Mouse (Mus musculus) heart, postnatal 14 days (tissue): ENCODE results near the gene Gm45618. TPM values are rescaled to one million over a fixed set of nuclear protein-coding genes. Genes with fewer than 3 reads are reported as not detected.
A peak's percentile ranks its signal among the peaks of the same experiment; 100 is the strongest.
"Not testable (repeated sequence)": the region's sequence is repeated elsewhere in the genome, so short reads cannot be mapped to it uniquely, and the experiment has no call there.

Experiments
- DNase-seq, 2 experiments: peaks; one replicate each; pipeline ENCODE4 v3.0.0; 2021 to 2022
- intact Hi-C: fragments of 180-260 bp; cut with DNase I; formaldehyde crosslinking; loops from one replicate; pipeline ENCODE4 v1.15.1; 2025
- long read RNA-seq, 2 experiments: library from polyadenylated mRNA; stranded (forward); transcript quantifications; one replicate each; pipeline ENCODE4 v2.0.0; 2021
- total RNA-seq, 2 experiments: library from RNA; stranded (reverse); gene quantifications; 2 replicates each; pipeline ENCODE4 v1.2.3; 2021

Gm45618 gene
- total RNA-seq: not detected
- long read RNA-seq, experiment 1: 0 reads
- long read RNA-seq, experiment 2: 0 reads

DNA sequence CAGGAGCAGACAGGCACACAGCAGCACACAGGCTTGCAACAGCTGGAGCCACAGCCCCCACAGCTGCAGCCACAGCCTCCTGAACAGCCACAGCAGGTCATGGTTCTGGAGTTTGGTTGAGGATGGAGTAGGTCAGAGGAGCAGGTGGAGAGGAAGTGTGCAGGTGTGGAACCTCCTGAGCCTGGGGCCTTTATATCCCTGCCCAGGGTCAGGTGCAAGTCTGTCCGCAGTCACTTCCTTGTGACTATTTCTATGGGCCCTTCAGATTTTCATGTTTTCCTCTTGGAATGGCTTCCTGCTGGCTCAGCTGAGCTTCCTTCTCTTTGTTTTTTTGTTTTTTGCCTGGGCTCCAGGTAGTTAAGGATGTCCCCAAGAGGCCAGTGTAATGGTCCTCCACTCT is at the start of gene Gm45618:
TSS of gene Gm45618 (minus strand) at position 101 of the 400 bp plus-strand sequence.
- intact Hi-C loops, DNase-seq: not testable (repeated sequence)

GRCm38 (mm10) chr7:142169836-142170235 is 49.3 kb upstream of the Gm45618 start:
- intact Hi-C loops: no loop called here
- DNase-seq: peak in 1 of 2 experiments; percentile 18

GRCm38 (mm10) chr7:142165639-142166038 is 45.1 kb upstream of the Gm45618 start, which contains the start of gene Gm4553:
Gm4553 (minus strand) TSS chr7:142165739.
- DNase-seq, intact Hi-C loops: not testable (repeated sequence)

GRCm38 (mm10) chr7:142159366-142159765 is 38.8 kb upstream of the Gm45618 start:
- intact Hi-C loops: no loop called here
- DNase-seq: no peak

DNA sequence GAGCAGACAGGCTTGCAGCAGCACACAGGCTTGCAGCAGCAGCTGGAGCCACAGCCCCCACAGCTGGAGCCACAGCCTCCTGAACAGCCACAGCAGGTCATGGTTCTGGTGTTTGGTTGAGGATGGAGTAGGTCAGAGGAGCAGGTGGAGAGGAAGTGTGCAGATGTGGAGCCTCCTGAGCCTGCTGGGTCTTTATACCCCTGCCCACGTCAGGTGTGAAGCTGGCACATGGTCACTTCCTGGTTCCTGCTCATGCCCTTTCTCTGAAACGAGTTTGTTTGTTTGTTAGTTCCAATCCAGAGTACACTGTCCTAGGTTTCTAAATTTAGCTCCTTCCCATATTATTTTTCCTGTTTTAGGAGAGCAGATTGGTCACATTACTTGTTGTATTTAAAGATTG is 36.5 kb upstream of the Gm45618 start, which contains the start of gene Gm29735:
TSS of gene Gm29735 (minus strand) at position 101 of the 400 bp plus-strand sequence.
- intact Hi-C loops, DNase-seq: not testable (repeated sequence)

- intact Hi-C loops: no loop called here
- DNase-seq: no peak
Observed at GRCm38 (mm10) chr7:142155308-142155707, 34.8 kb upstream of the Gm45618 start.

DNA sequence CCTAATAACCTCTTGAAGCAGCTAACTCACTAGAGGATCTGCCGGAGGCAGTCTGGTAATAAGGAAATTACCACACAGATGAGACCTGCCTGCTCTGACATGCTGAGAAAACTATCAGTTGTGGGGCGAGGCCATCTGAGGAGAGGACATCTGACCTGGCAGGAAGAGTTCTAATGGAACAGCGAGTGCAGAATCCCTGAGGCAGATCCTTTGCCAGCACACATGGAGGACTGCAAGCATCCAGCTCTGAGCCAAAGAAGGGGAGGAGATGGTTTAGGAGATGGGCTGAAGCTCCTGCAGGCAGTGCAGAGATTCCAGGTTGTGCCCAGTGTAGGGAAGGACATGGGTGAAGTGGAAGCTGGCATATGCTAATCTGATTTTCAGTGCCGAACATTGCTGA is 31.7 kb upstream of the Gm45618 start:
- intact Hi-C loops: no loop called here
- no peak for DNase-seq

- intact Hi-C loops: no loop called here
- DNase-seq: no peak
Observed at GRCm38 (mm10) chr7:142148633-142149032, 28.1 kb upstream of the Gm45618 start.

- peak; percentile 35 to 67 for DNase-seq
Observed at GRCm38 (mm10) chr7:142146033-142146432, 25.5 kb upstream of the Gm45618 start.

DNA sequence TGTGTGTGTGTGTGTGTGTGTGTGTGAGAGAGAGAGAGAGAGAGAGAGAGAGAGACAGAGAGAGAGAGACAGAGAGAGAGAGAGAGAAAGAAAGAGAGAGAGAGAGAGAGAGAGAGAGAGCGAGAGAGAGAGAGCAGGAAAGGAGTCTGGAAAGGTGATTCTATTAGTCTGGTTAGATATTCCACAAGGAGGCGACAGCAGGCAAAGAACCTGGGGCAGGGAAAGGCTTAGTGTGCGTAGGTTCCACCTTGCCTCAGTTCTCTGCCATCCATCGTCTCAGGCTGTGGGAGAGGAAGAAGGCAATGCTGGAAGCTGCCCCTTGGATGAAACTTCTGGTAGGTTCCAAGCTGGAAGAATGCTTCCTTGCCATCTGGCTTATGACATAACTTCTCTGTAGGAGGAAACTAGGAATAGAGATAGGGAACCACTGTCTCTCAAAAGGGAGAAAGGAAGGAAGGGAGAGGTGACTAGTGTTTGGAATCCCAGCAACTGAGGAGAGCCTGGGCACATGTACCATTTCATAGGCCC is 24.9 kb upstream of the Gm45618 start:
- intact Hi-C loops: no loop called here
- DNase-seq: no peak

More at GRCm38 (mm10) chr7:142146033-142146432, 25.5 kb upstream of the Gm45618 start:
- intact Hi-C loops: loop anchor here (2.0 kb wide), 1 partner anchor 103 kb away; no protein-coding TSS in a partner anchor

- intact Hi-C loops: no loop called here
- DNase-seq: no peak
Observed at GRCm38 (mm10) chr7:142144507-142144906, 24.0 kb upstream of the Gm45618 start, which contains the start of gene Gm45337. Gm45337 (minus strand) TSS chr7:142144607.

DNA sequence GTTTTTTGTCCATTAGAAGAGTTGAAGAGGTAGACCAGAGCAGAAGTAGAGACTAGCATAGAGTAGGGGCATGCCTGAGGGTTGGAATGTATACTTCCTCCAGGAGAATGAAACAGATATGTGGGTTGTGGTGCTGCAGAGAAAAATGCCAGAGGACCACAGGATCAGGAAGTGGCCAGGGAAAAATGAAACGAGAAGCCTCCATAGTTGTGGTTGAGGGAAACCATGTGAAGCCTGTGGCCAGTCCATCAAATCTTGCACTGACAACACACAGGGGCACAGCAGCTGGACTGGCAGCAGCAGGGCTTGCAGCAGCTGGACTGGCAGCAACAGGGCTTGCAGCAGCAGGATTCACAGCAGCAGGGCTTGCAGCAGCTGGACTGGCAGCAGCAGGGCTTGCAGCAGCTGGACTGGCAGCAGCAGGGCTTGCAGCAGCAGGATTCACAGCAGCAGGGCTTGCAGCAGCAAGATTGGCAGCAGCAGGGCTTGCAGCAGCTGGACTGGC is 23.0 kb upstream of the Gm45618 start:
- intact Hi-C loops, DNase-seq: not testable (repeated sequence)

- intact Hi-C loops: no loop called here
- no peak for DNase-seq
Observed at GRCm38 (mm10) chr7:142140696-142141095, 20.2 kb upstream of the Gm45618 start.

GRCm38 (mm10) chr7:142135934-142136333 is 15.4 kb upstream of the Gm45618 start, which contains the start of gene Gm39115:
Gm39115 (minus strand) TSS chr7:142136034.
- intact Hi-C loops, DNase-seq: not testable (repeated sequence)

GRCm38 (mm10) chr7:142134206-142134995 is 13.9 kb upstream of the Gm45618 start:
- intact Hi-C loops: no loop called here
- DNase-seq: peak; percentile 8 to 42

DNA sequence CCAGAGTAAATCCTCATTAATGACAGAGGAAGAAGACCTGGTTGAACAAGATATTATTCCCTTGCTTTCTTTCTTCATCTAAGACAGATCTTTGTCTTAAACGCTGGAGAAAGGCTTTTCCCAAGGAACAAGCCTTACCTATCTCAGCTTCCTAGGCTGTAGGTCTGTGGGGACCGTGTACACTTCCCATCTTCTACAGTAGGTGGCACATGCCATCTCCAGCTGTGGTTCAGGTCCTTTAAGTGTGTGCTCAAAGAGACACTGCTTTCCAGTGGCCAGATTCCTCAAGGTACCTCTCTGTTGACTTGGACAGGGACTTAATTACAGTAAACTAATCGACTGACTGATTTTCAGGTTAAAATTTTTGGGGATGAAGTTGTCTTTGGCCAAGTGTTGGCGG is 8.3 kb upstream of the Gm45618 start:
- intact Hi-C loops: no loop called here
- no peak for DNase-seq

GRCm38 (mm10) chr7:142119632-142120031 is 897 bp downstream of the Gm45618 start:
- intact Hi-C loops: no loop called here
- DNase-seq: peak in 1 of 2 experiments; percentile 18

DNA sequence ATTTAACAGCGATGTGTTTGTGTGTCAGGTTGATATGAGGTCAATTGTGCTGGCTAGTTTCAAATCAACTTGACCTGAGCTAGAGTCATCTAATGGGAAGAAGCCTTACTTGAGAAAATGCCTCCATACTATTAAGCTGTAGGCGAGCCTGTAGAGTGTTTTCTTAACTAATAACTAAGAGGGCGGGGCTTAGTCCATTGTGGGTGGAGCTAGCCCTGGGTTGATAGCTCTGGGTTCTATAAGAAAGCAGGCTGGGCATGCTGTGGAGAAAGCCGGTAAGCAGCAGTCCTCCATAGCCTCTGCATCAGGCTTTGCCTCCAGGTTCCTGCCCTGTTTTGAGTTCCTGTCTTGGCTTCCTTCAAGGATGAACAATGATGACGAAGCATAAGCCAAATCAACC is 15.8 kb downstream of the Gm45618 start:
- intact Hi-C loops: no loop called here
- no peak for DNase-seq

DNA sequence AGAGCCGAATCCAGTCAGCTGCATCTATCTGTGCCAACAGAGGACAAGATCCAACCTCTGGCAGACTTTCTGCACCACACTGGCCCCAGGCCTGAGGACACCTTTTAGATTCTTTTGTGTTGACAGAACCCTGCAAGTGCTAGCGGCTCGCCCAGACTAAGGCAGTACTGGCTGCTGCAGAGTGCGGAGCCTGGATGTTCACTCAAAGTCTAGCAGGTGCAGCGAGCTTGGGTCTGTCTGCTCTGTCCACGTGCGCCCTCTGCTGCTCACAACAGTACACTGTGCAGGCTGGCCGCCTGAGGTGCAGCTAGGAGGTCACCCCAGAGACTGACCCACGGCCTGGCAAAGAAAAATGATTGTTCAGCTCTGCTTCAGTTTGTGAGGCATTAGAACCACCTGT is 22.8 kb downstream of the Gm45618 start:
- peak; percentile 85 to 87 for DNase-seq
- intact Hi-C loops: loop anchor here (1.0 to 5.0 kb wide), 3 partner anchors 26 to 81 kb away; partner anchors contain the start of gene Mob2

- intact Hi-C loops: loop anchor here (2.0 to 5.0 kb wide), 2 partner anchors 34 to 80 kb away; partner anchors contain the start of gene Mob2
- no peak for DNase-seq
Observed at GRCm38 (mm10) chr7:142096701-142097100, 23.8 kb downstream of the Gm45618 start.
